Mouse (Mus musculus): ENCODE results near the gene Rbfox2.
"Not testable (repeated sequence)": the region's sequence is repeated elsewhere in the genome, so short reads cannot be mapped to it uniquely, and the experiment has no call there.

Gene Rbfox2

GRCm38 (mm10) chr15:77068439-77068861 lies 238.4 kb downstream of the Rbfox2 start:
- DNase-seq (ENCODE audit: low spot score in 2 of 2) = no peak

- DNase-seq (ENCODE audit: low spot score in 2 of 2) = no peak
These were observed 240.6 kb downstream of the Rbfox2 start for GRCm38 (mm10) chr15:77066233-77066632.

DNA sequence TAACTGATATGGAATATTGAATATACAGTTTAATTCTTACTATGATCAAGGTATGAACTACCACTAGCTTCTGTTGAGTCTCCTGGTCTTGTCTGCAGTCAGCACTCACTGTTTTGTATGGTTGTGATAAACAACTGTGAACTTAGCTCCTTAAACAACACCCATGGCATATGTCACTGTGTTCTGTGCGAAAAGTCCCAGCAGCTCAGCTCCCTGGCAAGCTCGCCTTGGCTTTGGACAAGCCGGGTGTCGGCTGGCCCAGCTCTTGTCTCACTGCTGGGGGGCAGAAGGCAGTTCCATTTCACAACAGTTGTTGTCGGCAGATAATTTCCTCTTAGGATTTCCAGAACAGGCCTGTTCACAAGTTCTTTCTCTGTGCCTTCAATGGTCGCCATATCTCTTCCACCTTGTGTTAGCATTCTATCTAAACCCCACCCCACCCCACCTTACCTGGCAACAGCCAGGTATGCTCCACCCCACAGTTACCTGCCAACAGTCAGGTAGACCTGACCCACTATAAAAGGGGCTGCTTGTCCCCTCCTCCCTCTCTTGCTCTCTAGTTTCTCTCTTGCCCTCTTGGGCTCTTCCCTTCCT lies 241.4 kb downstream of the Rbfox2 start:
- no peak for DNase-seq (ENCODE audit: low spot score in 2 of 2)

GRCm38 (mm10) chr15:77062746-77063145 lies 244.1 kb downstream of the Rbfox2 start:
- no peak for DNase-seq (ENCODE audit: low spot score in 2 of 2)

DNA sequence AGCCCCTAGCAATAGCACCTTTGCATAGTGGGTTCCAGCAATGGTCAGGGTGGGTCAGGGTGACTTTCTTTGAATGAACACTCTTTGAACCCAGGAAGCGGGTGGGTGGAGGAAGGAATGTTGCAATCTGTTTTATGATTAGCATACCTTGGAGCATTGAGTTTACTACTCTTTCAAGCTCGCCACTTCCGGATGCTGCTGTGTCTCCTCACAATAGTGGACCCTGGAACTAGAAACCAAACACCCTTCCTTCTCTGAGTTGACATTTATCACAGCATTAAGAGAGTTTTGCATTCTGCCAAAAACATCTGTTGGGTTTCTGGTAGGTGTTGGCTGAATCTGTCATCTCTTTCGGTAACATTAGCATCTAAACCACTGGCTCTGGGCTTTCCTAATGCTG lies 247.4 kb downstream of the Rbfox2 start:
- DNase-seq (ENCODE audit: low spot score in 2 of 2) = not testable (repeated sequence)

GRCm38 (mm10) chr15:77058566-77058965 lies 248.2 kb downstream of the Rbfox2 start:
- no peak for DNase-seq (ENCODE audit: low spot score in 2 of 2)

- no peak for DNase-seq (ENCODE audit: low spot score in 2 of 2)
These were observed 250.1 kb downstream of the Rbfox2 start for GRCm38 (mm10) chr15:77056791-77057051.

GRCm38 (mm10) chr15:77056001-77056790 lies 250.6 kb downstream of the Rbfox2 start:
- no peak for DNase-seq (ENCODE audit: low spot score in 2 of 2)

GRCm38 (mm10) chr15:77054611-77055175 lies 252.1 kb downstream of the Rbfox2 start:
- no peak for DNase-seq (ENCODE audit: low spot score in 2 of 2)

DNA sequence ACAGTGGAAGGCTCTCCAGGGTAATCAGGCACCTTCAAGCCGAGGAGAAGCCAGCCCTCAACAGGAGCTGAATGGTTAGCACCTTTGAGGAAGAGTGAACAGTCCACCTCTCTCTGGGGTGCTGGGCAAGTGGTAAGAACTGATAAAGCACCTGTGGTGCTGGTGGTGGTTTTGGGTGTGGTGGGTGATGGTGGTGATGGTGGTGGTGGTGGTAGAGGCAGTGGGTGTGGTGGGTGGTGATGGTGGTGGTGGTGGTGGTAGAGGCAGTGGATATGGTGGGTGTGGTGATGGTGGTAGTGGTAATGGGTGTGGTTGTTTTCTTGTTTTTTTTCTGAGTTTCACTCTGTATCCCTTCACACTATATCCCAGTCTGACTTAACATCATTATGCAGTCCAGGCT lies 253.8 kb downstream of the Rbfox2 start:
- DNase-seq (ENCODE audit: low spot score in 2 of 2) = no peak

GRCm38 (mm10) chr15:77052176-77052575 lies 254.6 kb downstream of the Rbfox2 start:
- DNase-seq (ENCODE audit: low spot score in 2 of 2) = no peak

GRCm38 (mm10) chr15:77050570-77050969 lies 256.2 kb downstream of the Rbfox2 start, which contains the start of gene Mb:
TSS of gene Mb (minus strand) at chr15:77050670.
- no peak for DNase-seq (ENCODE audit: low spot score in 2 of 2)

- DNase-seq (ENCODE audit: low spot score in 2 of 2) = no peak
These were observed 261.2 kb downstream of the Rbfox2 start for GRCm38 (mm10) chr15:77045609-77046008.

DNA sequence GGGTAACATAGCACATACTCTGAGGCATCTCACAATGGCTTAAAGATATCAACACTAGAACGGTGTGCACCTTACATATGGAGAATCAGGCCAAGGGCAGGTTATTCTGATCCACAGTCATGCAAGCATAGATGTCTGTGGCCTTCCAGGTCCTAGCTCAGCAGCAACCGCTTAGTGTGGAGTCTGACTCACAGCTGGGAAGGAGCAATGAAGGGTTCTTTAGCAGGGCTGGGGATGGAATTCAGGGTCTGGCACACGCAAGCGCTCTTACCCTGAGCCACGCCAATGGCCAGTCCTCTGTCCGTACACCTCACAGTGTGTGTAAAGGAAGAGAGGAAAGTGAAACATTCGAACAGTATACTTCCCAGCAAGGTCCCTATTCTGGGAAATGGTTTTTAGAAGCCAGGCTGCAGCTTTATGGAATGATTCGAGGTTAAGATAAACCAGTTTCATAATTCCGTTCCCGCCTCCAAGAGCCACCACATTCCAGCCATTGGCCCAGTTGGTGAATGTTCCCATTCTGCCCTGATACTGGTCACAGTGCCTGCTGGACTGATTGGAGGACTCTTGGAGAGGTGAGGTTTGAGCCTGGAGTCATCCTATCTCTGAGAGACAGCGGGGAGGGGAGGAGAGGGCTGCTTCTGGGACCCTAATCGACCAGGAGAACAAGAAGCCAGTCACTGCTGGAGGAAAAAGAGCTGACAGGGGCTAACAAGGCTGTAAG lies 262.0 kb downstream of the Rbfox2 start, which contains the start of gene Apol6:
Gene Apol6 (plus strand): TSS at position 133 of the 724 bp plus-strand sequence.
- DNase-seq (ENCODE audit: low spot score in 2 of 2) = no peak

DNA sequence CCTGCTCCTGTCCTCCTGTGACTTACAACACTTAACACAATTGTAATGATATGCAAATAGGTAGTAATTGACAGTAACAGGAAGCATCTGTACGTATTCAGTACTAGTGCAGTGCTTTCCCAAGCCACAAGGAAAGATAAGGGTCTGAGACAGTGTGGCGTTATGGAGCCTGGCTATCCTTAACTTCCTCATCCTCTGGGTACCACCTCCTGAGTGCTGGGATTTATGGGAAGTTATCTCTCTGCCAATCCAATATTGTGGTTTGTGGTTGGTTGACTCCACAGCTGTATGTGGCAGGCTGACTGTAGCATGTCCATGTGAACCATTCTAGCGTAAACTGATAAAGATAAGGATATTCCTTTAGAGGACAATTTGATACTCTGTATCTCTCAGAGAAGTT lies 266.0 kb downstream of the Rbfox2 start:
- no peak for DNase-seq (ENCODE audit: low spot score in 2 of 2)

- no peak for DNase-seq (ENCODE audit: low spot score in 2 of 2)
These were observed 267.5 kb downstream of the Rbfox2 start for GRCm38 (mm10) chr15:77039211-77039700.

DNA sequence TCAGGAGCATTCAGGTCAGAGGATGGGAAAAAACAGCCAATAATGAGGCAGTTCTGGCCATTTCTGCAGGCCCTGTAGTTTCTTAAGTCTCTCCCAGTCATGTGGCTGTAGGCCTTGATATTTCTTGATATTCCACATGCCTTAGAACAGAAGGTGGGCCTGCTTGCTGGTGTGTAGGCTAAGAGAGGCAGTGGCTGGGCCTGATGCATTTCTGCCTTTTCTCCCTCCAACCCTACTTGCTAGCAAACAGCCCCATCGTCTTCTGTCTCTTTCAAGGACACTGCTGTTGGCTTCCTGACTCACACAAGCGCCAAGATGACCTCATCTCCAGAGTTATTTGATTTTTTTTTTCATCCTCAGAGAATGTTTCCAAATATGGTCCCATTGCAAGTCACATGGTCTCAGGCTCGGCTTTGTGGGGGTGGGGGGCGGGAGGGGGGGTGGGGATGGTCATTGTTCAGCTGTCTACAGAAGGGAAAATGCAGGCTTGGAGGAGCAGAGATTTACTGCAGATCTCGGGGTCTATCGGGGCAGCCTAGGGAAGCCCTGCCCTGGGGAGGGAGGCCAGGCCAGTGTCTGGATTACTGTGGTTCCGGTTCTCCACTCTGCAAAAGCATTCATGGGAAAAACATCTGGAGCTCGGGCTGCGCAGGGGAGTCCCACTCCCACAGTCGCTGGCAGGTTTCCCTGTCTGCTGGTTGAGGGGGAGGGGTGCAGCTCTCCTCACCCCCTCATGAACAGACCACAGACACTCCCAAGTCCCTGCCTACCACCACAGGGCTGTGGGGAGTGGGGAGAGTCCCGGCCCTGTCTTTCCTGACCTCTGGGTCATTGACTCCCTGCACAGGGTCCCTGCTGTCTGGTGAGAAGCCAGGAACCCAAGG lies 269.3 kb downstream of the Rbfox2 start:
- no peak for DNase-seq (ENCODE audit: low spot score in 2 of 2)

- no peak for DNase-seq (ENCODE audit: low spot score in 2 of 2)
These were observed 269.9 kb downstream of the Rbfox2 start for GRCm38 (mm10) chr15:77036989-77037277.

DNA sequence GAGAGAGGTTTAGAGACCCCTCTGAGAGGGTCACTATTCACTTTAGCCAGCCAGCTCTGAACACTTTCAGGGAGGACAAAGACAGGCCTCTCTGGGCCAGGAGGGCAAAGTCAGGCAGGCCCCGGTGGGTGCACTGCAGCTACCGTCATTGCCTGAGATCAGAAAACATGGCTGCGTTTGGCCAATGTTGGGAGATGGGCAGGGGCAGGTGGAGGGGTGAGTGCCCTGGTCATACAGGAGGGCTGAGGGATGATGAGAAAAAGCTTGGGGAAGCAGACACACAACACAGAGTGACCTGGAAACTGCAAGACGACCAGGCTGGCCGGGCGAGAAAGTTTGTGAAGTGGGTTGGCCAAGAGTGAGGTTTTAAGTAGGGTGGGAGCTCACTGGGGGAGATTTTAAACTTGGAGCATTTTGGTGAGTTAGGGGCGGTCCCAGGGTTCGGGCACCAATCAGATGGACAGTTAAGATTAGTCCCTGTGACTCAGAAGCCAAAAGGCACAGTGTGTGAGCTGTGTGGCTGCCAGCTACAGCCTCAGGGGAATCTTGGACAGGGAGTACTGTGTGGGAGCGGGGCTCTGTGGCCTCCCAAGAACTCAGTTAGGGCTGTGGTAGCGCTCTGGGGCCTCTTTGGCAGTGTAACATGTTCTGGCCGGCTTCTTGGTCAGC lies 270.4 kb downstream of the Rbfox2 start:
- no peak for DNase-seq (ENCODE audit: low spot score in 2 of 2)

DNA sequence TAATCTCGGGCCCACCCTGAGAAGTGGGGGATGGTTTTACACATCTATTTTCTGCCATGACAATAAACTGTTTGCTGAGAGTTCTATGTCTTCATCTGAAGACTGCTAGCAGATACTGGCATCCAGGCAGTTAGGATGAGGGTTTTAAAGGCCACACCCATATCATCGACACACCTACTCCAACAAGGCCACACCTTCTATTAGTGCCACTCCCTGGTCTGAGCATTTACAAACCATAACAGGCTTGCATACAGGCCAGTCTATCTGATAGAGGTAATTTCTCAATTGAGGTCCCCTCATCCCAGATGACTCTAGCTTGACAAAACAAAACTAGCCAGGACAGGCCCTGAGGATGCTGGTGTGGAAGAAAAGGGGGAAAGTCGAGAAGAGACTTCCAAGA lies 271.2 kb downstream of the Rbfox2 start:
- no peak for DNase-seq (ENCODE audit: low spot score in 2 of 2)

DNA sequence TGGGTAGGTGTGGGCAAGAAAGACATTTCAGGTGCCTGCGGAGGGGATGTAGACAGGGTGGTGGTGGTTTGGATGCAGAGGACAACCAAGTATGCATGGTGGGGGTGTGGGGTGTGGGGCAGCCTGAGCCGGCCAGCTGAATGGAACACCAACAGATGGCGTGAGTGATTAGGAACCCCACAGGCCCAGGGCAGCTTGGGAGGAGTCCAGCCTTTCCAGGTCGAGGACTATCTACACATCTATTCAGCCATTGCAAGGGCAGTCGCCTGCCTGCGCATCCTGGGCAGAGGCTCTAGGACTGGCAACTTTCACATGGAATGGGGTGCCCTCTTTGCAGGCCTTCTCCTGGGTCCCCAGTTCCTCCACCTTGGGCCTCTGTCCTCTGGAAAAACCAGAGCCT lies 272.3 kb downstream of the Rbfox2 start:
- DNase-seq (ENCODE audit: low spot score in 2 of 2) = no peak
